Mouse (Mus musculus) ES-Bruce4 (cell line): ENCODE results near the gene 3110009E18Rik.

ENCODE experiments used
- CTCF ChIP-seq: IDR thresholded peaks from one replicate; pipeline ENCODE4 v1.8.1; 2011; ENCODE audit warnings: low read depth, low read length
- EP300 ChIP-seq: IDR thresholded peaks from 2 replicates; pipeline ENCODE4 v1.6.1; 2011; ENCODE audit warnings: low read depth, low read length; ENCODE audit not compliant: insufficient read depth
- POLR2A ChIP-seq: IDR thresholded peaks from one replicate; pipeline ENCODE4 v1.8.1; 2011; ENCODE audit warnings: low read length; ENCODE audit not compliant: insufficient read depth

DNA sequence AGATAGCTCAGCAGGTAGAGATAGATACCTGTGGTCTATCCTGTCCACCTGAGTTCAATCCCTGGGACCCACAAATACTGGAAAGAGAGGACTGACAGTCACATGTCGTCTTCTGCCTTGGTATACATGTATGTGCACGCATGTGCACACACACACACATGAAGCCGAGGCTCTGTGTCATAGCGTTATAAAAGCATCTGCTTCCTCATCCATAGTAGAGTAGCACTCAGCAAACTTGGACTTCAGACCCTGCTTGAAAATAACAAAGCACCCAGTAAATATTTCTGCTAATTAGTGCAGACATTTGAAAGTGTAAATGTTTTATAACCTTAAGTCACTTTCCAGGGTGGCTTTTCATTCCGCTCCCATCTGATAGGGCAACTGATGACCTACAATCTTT is 40.5 kb downstream of the 3110009E18Rik start:
- TF ChIP-seq CTCF = no peak
- TF ChIP-seq EP300 = no peak
- TF ChIP-seq POLR2A = no peak
